In genomic region chr13:31810375-31810692, GRCm38 (mm10) we compare ENCODE assay signal across 10 mouse cellular contexts. TPM values are rescaled to one million over a fixed set of nuclear protein-coding genes. Genes with fewer than 3 reads are reported as not detected.
DNase-seq lines count a peak whose midpoint lies in the region; ATAC-seq and TF ChIP-seq lines count a peak whose summit lies in the region.
"Had no signal": no experiment of that assay in that cellular context is flagged by ENCODE, and none has a peak within 500 bp of the region (broad histone marks: within the 10 kb centered on the region; RNA-seq: fewer than 3 reads in every experiment).

No protein-coding gene starts in this region.

- TF ChIP-seq CTCF in cortical plate, adult 2 months (IDR thresholded peaks at IDR 0.05; ENCODE audit: extremely low read depth, insufficient read depth, low read length) = no peak

- H3K36me3 ChIP-seq in heart, embryonic 16.5 days (ENCODE audit: control insufficient read depth, insufficient read depth) = no peaks in the 10 kb centered on the region
- H3K36me3 ChIP-seq in hindbrain, embryonic 13.5 days = no peaks in the 10 kb centered on the region
- no peaks in the 10 kb centered on the region for H3K36me3 ChIP-seq in midbrain, embryonic 13.5 days

- H3K27me3 ChIP-seq in heart, embryonic 16.5 days (ENCODE audit: control insufficient read depth, insufficient read depth, low read length) = peaks cover 46% of the 10 kb centered on the region
- H3K27me3 ChIP-seq in hindbrain, embryonic 13.5 days = peaks cover 95% of the 10 kb centered on the region
- peaks cover 91% of the 10 kb centered on the region for H3K27me3 ChIP-seq in midbrain, embryonic 13.5 days

- 5% methylated on average over 9 of the region's 9 CpGs for WGBS in heart, embryonic 16.5 days
- 1% methylated on average over 9 of the region's 9 CpGs for WGBS in hindbrain, embryonic 13.5 days
- WGBS in midbrain, embryonic 13.5 days = 1% methylated on average over 9 of the region's 9 CpGs

- H3K27ac ChIP-seq in heart, embryonic 16.5 days (ENCODE audit: low read length) = peak overlapping the region; percentile 69
- H3K27ac ChIP-seq in cortical plate, adult 2 months (ENCODE audit: insufficient read depth, low read length) = peak overlapping the region; percentile 45; the same call in 1 of the 2 replicates
- H3K27ac ChIP-seq in hindbrain, embryonic 13.5 days = no peak overlapping the region
- no peak overlapping the region for H3K27ac ChIP-seq in midbrain, embryonic 13.5 days

- peaks cover 3% of the 10 kb centered on the region; the same call in 1 of the 2 replicates for H3K9me3 ChIP-seq in heart, embryonic 16.5 days (replicated peaks; ENCODE audit: control insufficient read depth, low read length)
- no peaks in the 10 kb centered on the region for H3K9me3 ChIP-seq in hindbrain, embryonic 13.5 days
- no peaks in the 10 kb centered on the region for H3K9me3 ChIP-seq in midbrain, embryonic 13.5 days

- peaks cover 13% of the 10 kb centered on the region for H3K4me1 ChIP-seq in heart, embryonic 16.5 days (ENCODE audit: control insufficient read depth, insufficient read depth, low read length)
- H3K4me1 ChIP-seq in cortical plate, adult 2 months (ENCODE audit: control insufficient read depth, insufficient read depth, low read length) = no peaks in the 10 kb centered on the region
- peaks cover 38% of the 10 kb centered on the region for H3K4me1 ChIP-seq in hindbrain, embryonic 13.5 days (replicated peaks)
- H3K4me1 ChIP-seq in midbrain, embryonic 13.5 days (replicated peaks) = peaks cover 40% of the 10 kb centered on the region

- H3K4me2 ChIP-seq in heart, embryonic 16.5 days (ENCODE audit: low read depth, low read length) = peak overlapping the region; percentile 64
- H3K4me2 ChIP-seq in hindbrain, embryonic 13.5 days = no peak overlapping the region
- 0 out of 2 replicates have a peak overlapping the region, but pooled peaks have one; percentile 43 for H3K4me2 ChIP-seq in midbrain, embryonic 13.5 days (replicated peaks)

- no peak for ATAC-seq in heart, embryonic 16.5 days (replicated peaks; ENCODE audit: extremely low read depth, insufficient read depth, low FRiP score)
- no peak for ATAC-seq in hindbrain, embryonic 13.5 days (ENCODE audit: low FRiP score)
- no peak for ATAC-seq in midbrain, embryonic 13.5 days

- peak overlapping the region; percentile 60 for H3K4me3 ChIP-seq in heart, embryonic 16.5 days (ENCODE audit: low read length)
- H3K4me3 ChIP-seq in cortical plate, adult 2 months (ENCODE audit: insufficient read depth, low read length) = peak overlapping the region; percentile 28
- H3K4me3 ChIP-seq in hindbrain, embryonic 13.5 days = peak overlapping the region; percentile 36
- peak overlapping the region; percentile 32 for H3K4me3 ChIP-seq in midbrain, embryonic 13.5 days (replicated peaks)

- no peak for DNase-seq in heart, adult 18-20 months
- no peak for DNase-seq in spleen, adult 18-20 months
- no peak for DNase-seq in natural killer cell, adult 2 months (ENCODE audit: low spot score in 2 of 2)
- no peak for DNase-seq in spleen, postnatal 10 days (ENCODE audit: low spot score in 2 of 2)
- DNase-seq: layer of hippocampus, postnatal 36 days; right cerebral cortex, adult 18-20 months had no signal

- no peak for TF ChIP-seq POLR2A in cortical plate, adult 2 months (IDR thresholded peaks at IDR 0.05; ENCODE audit: extremely low read depth, insufficient read depth, low read length)

- H3K9ac ChIP-seq in heart, embryonic 16.5 days (ENCODE audit: low read length) = peak overlapping the region; percentile 77
- H3K9ac ChIP-seq in hindbrain, embryonic 13.5 days = peak overlapping the region; percentile 65; the same call in 1 of the 2 replicates
- 0 out of 2 replicates have a peak overlapping the region, but pooled peaks have one; percentile 39 for H3K9ac ChIP-seq in midbrain, embryonic 13.5 days (replicated peaks)

RNA-seq across cellular contexts. Expression of gene Foxc1, which starts 3.9 kb away (rescaled TPM):
- 0.77 and 1.0 TPM in 2 replicates for polyA plus RNA-seq in heart, embryonic 16.5 days (2015; fragmentation: Nextera tagmentation; extraction: Ambion mirVana)
- total RNA-seq in heart, adult 18-20 months (2021) = 1 to 10 TPM; 3.3 to 4.2 TPM
- 2.3 and 2.8 TPM in 2 replicates for polyA plus RNA-seq in cortical plate, adult 2 months (2012; rRNA removed)
- 1.3 and 1.7 TPM in 2 replicates for polyA plus RNA-seq in hindbrain, embryonic 13.5 days (2015; fragmentation: Nextera tagmentation; extraction: Ambion mirVana)
- 0.97 and 1.0 TPM in 2 replicates for polyA plus RNA-seq in midbrain, embryonic 13.5 days (2015; fragmentation: Nextera tagmentation; extraction: Ambion mirVana)

Comparison
In these comparisons a context has a peak if more than half of its experiments do, and no peak if none do; other contexts are left out.
1. H3K27ac ChIP-seq: peak in heart, embryonic 16.5 days (single experiment) and cortical plate, adult 2 months (single experiment); none in hindbrain, embryonic 13.5 days (single experiment) and midbrain, embryonic 13.5 days (single experiment).
2. Peak in every context shown above with its lines, with median percentiles within 50 percentile points of each other: H3K4me3 ChIP-seq and H3K9ac ChIP-seq.